ENCODE assay signal across 8 mouse cellular contexts in the genomic region with DNA sequence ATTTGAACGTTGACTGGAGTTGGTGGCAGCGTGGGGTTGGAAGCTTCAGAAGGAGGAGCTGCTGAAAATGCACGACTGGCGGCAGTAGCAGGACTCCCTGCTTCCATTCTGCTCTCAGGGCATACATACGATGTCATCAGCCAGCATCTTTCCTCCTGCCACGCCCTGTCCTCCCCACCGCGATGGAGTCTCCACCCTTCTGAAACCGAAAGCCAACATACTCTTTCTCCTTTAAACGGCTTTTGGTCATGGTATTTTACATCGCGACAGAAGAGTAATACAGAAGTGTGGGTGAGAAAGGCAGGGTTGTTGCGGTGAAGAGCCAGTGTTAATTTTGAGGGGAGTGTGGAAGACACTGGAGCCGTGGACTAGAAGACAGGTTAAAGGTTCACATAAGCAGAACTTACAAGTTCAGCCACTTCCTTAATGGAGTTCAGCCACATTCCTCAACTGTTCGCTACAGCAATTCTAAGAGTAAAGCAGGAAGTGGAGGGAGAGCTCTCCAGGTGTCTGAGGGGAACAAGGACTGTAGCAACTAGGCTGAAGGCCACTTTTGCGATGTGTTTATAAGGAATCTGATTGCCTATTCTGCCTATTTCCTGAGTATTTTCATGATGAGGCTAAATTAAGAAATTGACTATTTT. TPM values are rescaled to one million over a fixed set of nuclear protein-coding genes. Genes with fewer than 3 reads are reported as not detected.
DNase-seq lines count a peak whose midpoint lies in the region; ATAC-seq and TF ChIP-seq lines count a peak whose summit lies in the region.

No protein-coding gene starts in this region.

- H3K36me3 ChIP-seq in liver, embryonic 14.5 days (replicated peaks; ENCODE audit: control insufficient read depth, insufficient read depth, low read depth): no peaks in the 10 kb centered on the region
- no peaks in the 10 kb centered on the region for H3K36me3 ChIP-seq in neural tube, embryonic 12.5 days

- intact Hi-C loops in heart, postnatal 36 days (cut with DNase I): no loop called here

- no peaks in the 10 kb centered on the region for H3K9me3 ChIP-seq in liver, embryonic 14.5 days (ENCODE audit: control insufficient read depth, low read length)
- H3K9me3 ChIP-seq in neural tube, embryonic 12.5 days: no peaks in the 10 kb centered on the region

- peaks cover 12 to 19% of the 10 kb centered on the region in 2 experiments for H3K4me1 ChIP-seq in liver, embryonic 14.5 days (replicated peaks; ENCODE audit: control insufficient read depth in 2 of 2, insufficient read depth in 2 of 2, low read length in 1 of 2)
- H3K4me1 ChIP-seq in neural tube, embryonic 12.5 days: no peaks in the 10 kb centered on the region

- ATAC-seq in liver, embryonic 14.5 days (ENCODE audit: insufficient read depth): peak; percentile 88
- ATAC-seq in neural tube, embryonic 12.5 days (ENCODE audit: low FRiP score, low read depth): no peak

- peak overlapping the region; percentile 57 to 79 for H3K4me3 ChIP-seq in liver, embryonic 14.5 days (ENCODE audit: insufficient read depth in 1 of 2, low read depth in 2 of 2, low read length in 2 of 2)
- H3K4me3 ChIP-seq in neural tube, embryonic 12.5 days: no peak overlapping the region

- no peaks in the 10 kb centered on the region for H3K27me3 ChIP-seq in liver, embryonic 14.5 days (ENCODE audit: control insufficient read depth, insufficient read depth, low read length)
- no peaks in the 10 kb centered on the region for H3K27me3 ChIP-seq in neural tube, embryonic 12.5 days (replicated peaks)

- no peak for TF ChIP-seq EP300 in liver, embryonic 14.5 days (IDR thresholded peaks at IDR 0.05; ENCODE audit: low read depth)

- TF ChIP-seq CTCF in liver, embryonic 14.5 days (IDR thresholded peaks at IDR 0.05; ENCODE audit: low read depth): peak; percentile 33; the same call in 1 of the 2 replicates

- H3K9ac ChIP-seq in liver, embryonic 14.5 days (replicated peaks): peak overlapping the region; percentile 65
- H3K9ac ChIP-seq in neural tube, embryonic 12.5 days: no peak overlapping the region; the same call in 1 of the 2 replicates

- H3K27ac ChIP-seq in liver, embryonic 14.5 days: peak overlapping the region; percentile 5
- no peak overlapping the region for H3K27ac ChIP-seq in neural tube, embryonic 12.5 days

- peak overlapping the region; percentile 67 for H3K4me2 ChIP-seq in liver, embryonic 14.5 days (ENCODE audit: low read depth)
- peak overlapping the region; percentile 36; the same call in 1 of the 2 replicates for H3K4me2 ChIP-seq in neural tube, embryonic 12.5 days (replicated peaks)

- WGBS in liver, embryonic 14.5 days (ENCODE audit: insufficient replicate concordance): 10% methylated on average over 16 of the region's 16 CpGs
- WGBS in neural tube, embryonic 12.5 days: 47% methylated on average over 16 of the region's 16 CpGs

- peak; percentile 30 for DNase-seq in right cerebral cortex, postnatal 14 days
- DNase-seq in right cerebral cortex, postnatal 25 days: no peak
- DNase-seq in c-Kit-positive CD71-positive TER-119-positive erythroid progenitor cells, embryonic 14.5 days (ENCODE audit: low spot score): peak; percentile 40
- peak; percentile 14 to 27 for DNase-seq in heart, postnatal 36 days
- DNase-seq in liver, embryonic 14.5 days (ENCODE audit: low read depth in 3 of 3, low spot score in 3 of 3): peak; percentile 24 to 74 (median 34)
- DNase-seq in adrenal gland, adult (ENCODE audit: inconsistent age in 2 of 2, low spot score in 1 of 2): no peak
- DNase-seq in adrenal gland, adult 2 months: no peak

RNA-seq across cellular contexts. Expression of a gene that starts 6.1 kb away (rescaled TPM):
- total RNA-seq in heart, postnatal 36 days (2021): 10 to 100 TPM; 41.2 to 48.9 TPM
- 6.9 and 9.8 TPM in 2 replicates for polyA plus RNA-seq in liver, embryonic 14.5 days (2012; rRNA removed)
- polyA plus RNA-seq in liver, embryonic 14.5 days (2014; fragmentation: Nextera tagmentation; extraction: Ambion mirVana): 27.5 and 27.9 TPM in 2 replicates
- 52.3 and 54.5 TPM in 2 replicates for polyA plus RNA-seq in neural tube, embryonic 12.5 days (2016; fragmentation: Nextera tagmentation; extraction: Ambion mirVana)
- 10 to 100 TPM; 29.6 to 41.9 TPM for total RNA-seq in adrenal gland, adult 2 months (2021)
- polyA plus RNA-seq in adrenal gland, adult 2 months (2012; rRNA removed): 37.4 and 42.5 TPM in 2 replicates

RNA-seq across cellular contexts. Expression of a gene that starts 51.4 kb away (rescaled TPM):
- 1 to 10 TPM; 5.8 to 5.9 TPM for total RNA-seq in heart, postnatal 36 days (2021)
- polyA plus RNA-seq in liver, embryonic 14.5 days (2012; rRNA removed): 6.6 and 8.1 TPM in 2 replicates
- polyA plus RNA-seq in liver, embryonic 14.5 days (2014; fragmentation: Nextera tagmentation; extraction: Ambion mirVana): 10.9 and 12.3 TPM in 2 replicates
- polyA plus RNA-seq in neural tube, embryonic 12.5 days (2016; fragmentation: Nextera tagmentation; extraction: Ambion mirVana): 16.8 and 18.4 TPM in 2 replicates
- total RNA-seq in adrenal gland, adult 2 months (2021): 10 to 100 TPM in 1 of 2 experiments, 1 to 10 TPM in 1; 4.8 to 10.6 TPM
- polyA plus RNA-seq in adrenal gland, adult 2 months (2012; rRNA removed): 3.3 and 4.1 TPM in 2 replicates

Comparison
In these comparisons a context has a peak if more than half of its experiments do, and no peak if none do; other contexts are left out.
1. DNase-seq: peak in right cerebral cortex, postnatal 14 days (single experiment), c-Kit-positive CD71-positive TER-119-positive erythroid progenitor cells, embryonic 14.5 days (single experiment), heart, postnatal 36 days (2 of 2) and liver, embryonic 14.5 days (3 of 3); none in right cerebral cortex, postnatal 25 days (single experiment), adrenal gland, adult (0 of 2) and adrenal gland, adult 2 months (single experiment).